Mouse (Mus musculus) lung, embryonic 16.5 days (tissue): Measurements from ENCODE around the gene BC052040. TPM values are rescaled to one million over a fixed set of nuclear protein-coding genes. Genes with fewer than 3 reads are reported as not detected.
A peak's percentile ranks its signal among the peaks of the same experiment; 100 is the strongest.

Experiments
- ATAC-seq: fragments of 200-750 bp; cut with Nextera tagmentation; 2 replicates; pipeline ENCODE4 v1.8.0; 2017; ENCODE audit warnings: low read depth, mild to moderate bottlenecking, moderate library complexity
- H3K27ac ChIP-seq: fragments of 300-500 bp; sonication (generic); 2 replicates; pipeline ENCODE4 v1.5.1; 2014; ENCODE audit warnings: mild to moderate bottlenecking, control low read depth, low read length
- H3K27me3 ChIP-seq: fragments of 300-500 bp; sonication (generic); 2 replicates; pipeline ENCODE4 v1.6.1; 2014; ENCODE audit warnings: low read depth, low read length, mixed read lengths; ENCODE audit not compliant: control insufficient read depth, insufficient read depth
- H3K36me3 ChIP-seq: fragments of 300-500 bp; sonication (generic); 2 replicates; pipeline ENCODE4 v1.6.1; 2014; ENCODE audit warnings: low read length; ENCODE audit not compliant: control insufficient read depth, insufficient read depth
- H3K4me1 ChIP-seq: fragments of 300-500 bp; sonication (generic); replicated peaks from 2 replicates; pipeline ENCODE4 v1.6.1; 2014; ENCODE audit warnings: low read length, mixed read lengths; ENCODE audit not compliant: control insufficient read depth, insufficient read depth
- H3K4me2 ChIP-seq: fragments of 300-500 bp; sonication (generic); 2 replicates; pipeline ENCODE4 v1.6.1; 2014; ENCODE audit warnings: low read depth, low read length, control low read depth
- H3K4me3 ChIP-seq: fragments of 300-500 bp; sonication (generic); 2 replicates; pipeline ENCODE4 v1.5.1; 2014; ENCODE audit warnings: mild to moderate bottlenecking, low read length, control low read depth
- H3K9ac ChIP-seq: fragments of 300-500 bp; sonication (generic); 2 replicates; pipeline ENCODE4 v1.6.1; 2014; ENCODE audit warnings: low read length, control low read depth
- H3K9me3 ChIP-seq: fragments of 300-500 bp; sonication (generic); 2 replicates; pipeline ENCODE4 v1.6.1; 2016; ENCODE audit warnings: low read length; ENCODE audit not compliant: control insufficient read depth
- WGBS: fragments of 180-500 bp; shearing (Covaris S2); extraction: QIAGEN DNeasy Blood & Tissue Kit; methylation state at CpG from one replicate; pipeline ENCODE4 v1.1.7; 2014; 5-methylcytosine and 5-hydroxymethylcytosine counted together
- polyA plus RNA-seq: library from polyadenylated mRNA; unstranded; fragments of >200 nt; fragmentation: Nextera tagmentation; extraction: Ambion mirVana; gene quantifications from 2 replicates; pipeline ENCODE4 v1.2.1, GENCODE M21; 2015

BC052040 gene
- 11.1 and 12.6 TPM in 2 replicates for polyA plus RNA-seq

DNA sequence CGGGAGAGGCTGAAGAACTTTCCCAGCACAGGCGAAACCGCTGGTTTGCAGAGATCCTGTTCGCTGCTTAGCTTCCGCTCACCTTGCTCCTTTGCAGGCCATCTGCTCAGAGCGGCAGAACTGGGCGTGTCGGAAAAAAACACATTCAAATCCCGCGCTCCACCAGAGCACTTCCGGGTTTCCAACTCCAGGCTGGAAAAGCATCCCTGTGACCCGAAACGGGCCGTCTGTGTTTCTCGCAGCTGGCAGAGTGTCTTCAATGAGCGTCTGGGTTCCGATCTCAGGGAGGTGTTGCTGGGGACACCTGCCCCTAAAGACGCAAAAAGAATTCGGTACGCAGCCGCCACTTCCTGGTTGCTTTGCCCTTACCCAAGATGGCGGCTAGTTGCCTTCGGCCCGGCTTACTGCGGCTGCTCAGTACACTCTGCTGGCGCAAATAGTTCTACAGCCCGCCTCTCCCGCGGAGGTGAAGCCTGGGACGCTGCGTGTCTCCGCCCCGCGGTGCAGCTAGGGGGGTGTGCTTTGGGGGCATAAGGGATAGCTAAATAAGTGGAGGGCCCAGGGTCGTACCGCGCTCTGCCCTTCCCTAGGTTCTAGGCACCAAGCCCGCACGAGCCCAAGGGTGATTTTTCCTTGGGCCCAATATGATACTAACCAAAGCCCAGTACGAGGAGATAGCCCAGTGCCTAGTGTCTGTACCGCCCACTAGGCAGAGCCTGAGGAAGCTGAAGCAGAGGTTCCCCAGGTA is at the start of gene BC052040:
Gene BC052040 (plus strand): TSS at position 476 of the 748 bp plus-strand sequence.
- Histone ChIP-seq H3K27ac (peak within 1 kb of the TSS; percentile 81), H3K4me2 (peak within 1 kb of the TSS; percentile 93), H3K9me3 (no peaks in the 10 kb centered on the region), H3K4me1 (peaks cover 12% of the 10 kb centered on the region), H3K9ac (peak within 1 kb of the TSS; percentile 86), H3K4me3 (peak within 1 kb of the TSS; percentile 81), H3K36me3 (no peaks in the 10 kb centered on the region), H3K27me3 (no peaks in the 10 kb centered on the region)
- WGBS = under 1% methylated on average over 41 of the region's 41 CpGs
- ATAC-seq = peak; percentile 99

DNA sequence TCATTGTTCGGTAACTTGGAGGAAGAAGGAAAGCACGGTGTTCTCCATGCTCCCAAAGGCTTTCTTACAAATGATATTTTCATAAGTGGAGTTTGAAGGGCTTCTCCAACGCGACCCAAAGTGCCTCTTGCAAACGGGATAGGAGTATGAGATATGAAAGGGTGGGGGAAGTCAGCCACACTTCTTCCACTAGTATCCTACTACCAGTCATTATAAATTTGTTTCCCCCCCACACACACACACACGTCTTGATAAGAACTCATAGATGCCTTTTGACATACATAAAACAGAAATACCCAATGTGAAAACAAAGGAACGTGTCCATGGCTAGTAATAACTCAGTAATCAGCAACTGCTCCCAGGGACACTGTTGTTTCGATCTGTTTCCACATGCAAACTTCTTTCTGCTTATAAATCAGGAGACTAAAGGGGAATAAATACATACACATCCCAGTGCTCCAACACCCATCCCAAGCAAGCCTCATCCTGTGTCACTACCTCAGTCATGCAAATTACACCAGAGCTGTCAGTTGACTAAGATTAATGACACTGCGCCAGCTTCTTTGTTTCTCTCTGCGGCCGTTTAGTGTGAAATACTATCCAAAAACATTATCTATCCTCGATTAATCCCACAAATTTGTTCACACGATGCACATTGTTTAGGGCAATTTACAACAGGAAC is 43.4 kb upstream of the BC052040 start:
- ATAC-seq = no peak
- no peak overlapping the region for H3K9ac ChIP-seq
- H3K36me3 ChIP-seq = no peaks in the 10 kb centered on the region
- WGBS = 32% methylated on average over 13 of the region's 13 CpGs
- no peaks in the 10 kb centered on the region for H3K9me3 ChIP-seq
- H3K4me1 ChIP-seq = no peaks in the 10 kb centered on the region
- no peak overlapping the region for H3K4me2 ChIP-seq
- no peak overlapping the region for H3K27ac ChIP-seq
- no peak overlapping the region for H3K4me3 ChIP-seq
- H3K27me3 ChIP-seq = no peaks in the 10 kb centered on the region

DNA sequence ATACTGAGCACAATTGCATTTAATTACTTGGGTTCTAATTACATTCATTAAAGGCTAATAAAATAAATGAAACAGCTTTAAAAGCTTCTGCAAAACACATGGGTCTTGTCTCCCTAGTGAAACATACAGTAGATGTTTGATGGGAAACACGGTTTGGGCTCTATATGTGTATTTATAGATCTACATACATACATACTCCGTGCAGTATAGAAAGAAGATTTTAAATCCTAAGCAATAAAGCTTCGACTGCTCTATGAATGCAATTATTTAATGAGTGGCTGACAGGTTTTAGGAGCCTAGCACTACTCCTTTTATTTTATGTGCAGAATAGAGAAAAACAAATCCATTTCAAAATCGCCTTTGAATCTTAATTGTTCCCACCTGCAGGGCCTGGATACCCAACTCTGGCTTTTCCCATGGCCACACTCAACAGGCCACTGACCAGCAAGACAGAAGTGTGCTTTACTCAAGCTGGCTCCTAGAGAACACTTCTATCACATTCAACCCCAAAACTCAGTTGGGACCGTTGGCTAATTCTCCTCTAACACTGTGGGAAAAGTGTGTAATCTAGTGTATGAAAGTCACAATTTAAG is 42.7 kb upstream of the BC052040 start:
- no peak for ATAC-seq

DNA sequence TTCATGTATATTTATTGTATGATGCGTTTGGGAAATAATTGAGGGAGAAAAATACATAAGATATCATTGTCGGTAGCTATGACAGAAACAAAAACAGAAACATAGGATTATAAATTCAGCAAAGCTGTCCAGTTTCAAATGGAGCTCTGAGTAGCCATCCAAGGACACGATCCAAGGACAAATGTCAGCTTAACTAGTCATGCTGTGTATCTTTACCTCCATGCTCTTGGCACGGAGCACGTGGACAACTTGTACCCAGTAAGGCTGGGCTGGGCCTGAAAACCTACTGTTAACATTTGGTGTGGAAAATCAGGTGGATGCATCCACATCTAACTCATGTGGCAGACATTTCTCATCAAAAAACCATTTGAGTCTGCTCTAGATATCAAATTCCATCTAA is 41.8 kb upstream of the BC052040 start:
- no peak overlapping the region for H3K4me3 ChIP-seq
- ATAC-seq = no peak
- no peak overlapping the region for H3K4me2 ChIP-seq
- H3K36me3 ChIP-seq = no peaks in the 10 kb centered on the region
- no peak overlapping the region for H3K9ac ChIP-seq
- no peaks in the 10 kb centered on the region for H3K4me1 ChIP-seq
- no peak overlapping the region for H3K27ac ChIP-seq
- H3K27me3 ChIP-seq = no peaks in the 10 kb centered on the region
- WGBS = 74% methylated on average over 5 of the region's 5 CpGs
- no peaks in the 10 kb centered on the region for H3K9me3 ChIP-seq

More for the DNA sequence above, 42.7 kb upstream of the BC052040 start:
- WGBS = 65% methylated on average over 5 of the region's 5 CpGs
- H3K9me3 ChIP-seq = no peaks in the 10 kb centered on the region
- no peaks in the 10 kb centered on the region for H3K27me3 ChIP-seq
- no peaks in the 10 kb centered on the region for H3K36me3 ChIP-seq
- H3K4me2 ChIP-seq = no peak overlapping the region
- no peak overlapping the region for H3K4me3 ChIP-seq
- H3K27ac ChIP-seq = no peak overlapping the region
- H3K4me1 ChIP-seq = no peaks in the 10 kb centered on the region
- H3K9ac ChIP-seq = no peak overlapping the region

DNA sequence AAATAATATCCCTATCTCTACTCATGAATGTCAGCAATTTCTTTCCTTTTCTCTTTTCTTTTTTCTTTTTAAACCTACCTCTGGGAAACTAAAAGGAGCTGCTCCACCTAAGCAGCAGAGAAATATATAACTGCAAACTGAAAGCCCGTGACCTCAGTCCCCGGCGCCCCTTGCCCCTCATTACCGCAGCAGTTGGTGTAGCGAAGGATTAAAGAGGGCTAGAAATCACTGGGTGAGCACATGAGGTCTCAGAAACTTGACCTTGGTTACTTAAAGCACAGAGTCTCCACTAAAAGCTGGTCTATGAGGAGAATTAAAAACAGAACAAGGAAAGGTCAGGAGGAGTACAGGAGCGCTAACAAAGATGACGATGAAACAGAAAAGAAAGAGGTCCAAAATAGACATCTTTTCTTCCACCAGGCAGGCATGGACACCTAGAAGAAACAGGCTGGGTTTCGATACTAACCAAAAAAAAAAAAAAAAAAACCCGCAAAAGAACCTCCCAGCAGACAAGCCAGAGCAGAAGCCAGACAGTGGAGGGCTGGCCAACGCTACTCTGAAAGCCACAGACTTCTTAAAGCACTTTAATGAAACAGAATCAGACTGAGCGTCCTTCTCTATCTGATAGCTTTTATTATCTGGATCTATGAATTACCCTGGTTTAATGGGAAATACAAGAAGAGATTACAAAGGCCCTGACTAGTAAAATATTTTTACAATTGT is 39.0 kb upstream of the BC052040 start:
- H3K4me1 ChIP-seq = no peaks in the 10 kb centered on the region
- no peaks in the 10 kb centered on the region for H3K9me3 ChIP-seq
- no peak overlapping the region for H3K27ac ChIP-seq
- no peak for ATAC-seq
- no peak overlapping the region for H3K9ac ChIP-seq
- no peak overlapping the region for H3K4me3 ChIP-seq
- no peaks in the 10 kb centered on the region for H3K36me3 ChIP-seq
- no peaks in the 10 kb centered on the region for H3K27me3 ChIP-seq
- WGBS = 75% methylated on average over 11 of the region's 11 CpGs
- H3K4me2 ChIP-seq = no peak overlapping the region

DNA sequence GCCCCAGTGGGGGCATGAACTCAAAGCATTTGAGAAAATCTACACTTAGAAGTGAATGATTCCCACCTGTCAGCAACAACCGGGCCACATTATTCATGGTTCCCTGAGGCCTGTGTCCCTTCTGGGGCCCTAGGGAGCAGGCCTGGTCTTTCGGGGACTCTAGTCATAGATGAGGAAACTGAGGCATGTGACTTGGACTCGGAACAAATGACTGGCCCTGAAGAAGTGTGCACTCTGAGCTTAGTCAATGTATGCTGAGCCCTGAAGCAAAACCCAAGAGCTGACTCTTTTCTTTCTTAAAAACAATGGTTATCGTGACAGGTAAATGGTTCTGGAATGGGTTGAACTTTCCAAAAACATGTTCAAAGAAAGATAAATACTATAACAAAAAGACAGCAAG is 38.3 kb upstream of the BC052040 start:
- no peak for ATAC-seq
- Histone ChIP-seq H3K36me3 (no peaks in the 10 kb centered on the region), H3K9me3 (no peaks in the 10 kb centered on the region), H3K4me3 (no peak overlapping the region), H3K27ac (no peak overlapping the region), H3K4me2 (no peak overlapping the region), H3K27me3 (no peaks in the 10 kb centered on the region), H3K4me1 (no peaks in the 10 kb centered on the region), H3K9ac (no peak overlapping the region)
- WGBS = 86% methylated on average over 4 of the region's 4 CpGs

DNA sequence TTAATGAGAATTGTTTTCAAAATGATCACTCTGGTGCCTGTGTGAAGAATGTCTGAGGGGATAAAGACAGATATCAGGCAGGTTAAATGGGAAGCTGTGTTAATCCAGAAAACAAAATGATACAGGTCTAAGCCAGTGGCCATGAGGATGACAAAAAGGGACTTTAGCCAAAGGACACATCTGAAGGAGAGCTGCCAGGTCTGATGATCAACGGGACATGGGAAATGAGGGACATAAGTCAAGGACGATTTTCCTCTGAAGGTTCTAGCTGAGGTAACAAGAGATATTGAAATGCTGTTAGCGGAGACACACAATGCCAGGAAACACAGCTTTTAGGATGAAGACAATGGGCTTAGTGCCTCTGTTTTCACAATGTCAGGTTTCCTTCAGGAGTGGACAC is 29.6 kb upstream of the BC052040 start:
- 69% methylated on average over 3 of the region's 3 CpGs for WGBS
- ATAC-seq = no peak

DNA sequence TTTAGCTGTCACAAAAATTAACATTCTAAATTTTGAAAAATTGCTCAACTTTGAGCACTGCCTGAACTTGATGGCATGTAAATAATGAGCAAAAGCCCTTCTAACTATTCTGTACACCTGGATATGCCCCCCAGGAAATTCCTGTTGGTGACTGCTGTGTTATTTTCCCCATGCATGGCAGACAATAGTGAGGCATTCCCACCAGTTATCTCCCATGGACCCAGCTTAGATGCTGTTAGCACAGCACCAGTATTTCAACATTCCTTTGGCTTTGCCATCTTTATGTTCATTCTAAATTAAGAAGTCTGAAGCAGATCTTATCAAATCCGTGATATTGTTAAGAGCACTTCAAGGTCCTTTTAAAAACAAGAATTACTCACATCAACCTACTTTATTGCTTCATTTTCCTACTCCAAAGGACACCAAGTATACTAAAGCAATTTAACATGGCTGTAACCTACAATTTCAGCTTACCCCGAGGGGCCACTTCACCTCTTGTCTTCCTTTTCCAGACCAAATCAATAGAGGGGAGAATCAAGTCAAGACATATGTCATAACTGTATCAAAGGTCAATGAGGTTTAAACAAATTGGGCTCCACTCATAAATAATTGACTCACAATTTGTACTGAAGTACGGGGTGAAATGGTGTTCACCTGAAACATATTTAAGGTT is 19.2 kb upstream of the BC052040 start:
- no peak overlapping the region for H3K4me3 ChIP-seq
- H3K9ac ChIP-seq = no peak overlapping the region
- ATAC-seq = no peak
- H3K4me1 ChIP-seq = no peaks in the 10 kb centered on the region
- WGBS = 49% methylated on average over 3 of the region's 3 CpGs
- no peaks in the 10 kb centered on the region for H3K9me3 ChIP-seq
- no peaks in the 10 kb centered on the region for H3K27me3 ChIP-seq
- H3K36me3 ChIP-seq = no peaks in the 10 kb centered on the region
- H3K4me2 ChIP-seq = no peak overlapping the region
- no peak overlapping the region for H3K27ac ChIP-seq

More for the DNA sequence above, 29.6 kb upstream of the BC052040 start:
- H3K36me3 ChIP-seq = no peaks in the 10 kb centered on the region
- no peak overlapping the region for H3K9ac ChIP-seq
- no peaks in the 10 kb centered on the region for H3K27me3 ChIP-seq
- H3K9me3 ChIP-seq = no peaks in the 10 kb centered on the region
- H3K4me2 ChIP-seq = no peak overlapping the region
- H3K27ac ChIP-seq = no peak overlapping the region
- H3K4me1 ChIP-seq = no peaks in the 10 kb centered on the region
- no peak overlapping the region for H3K4me3 ChIP-seq
